Mouse (Mus musculus) lung, adult 2 months (tissue): ENCODE results near the gene Nsun3.

Experiments
- CTCF ChIP-seq: fragments of 200-500 bp; IDR thresholded peaks from 2 replicates; pipeline ENCODE4 v1.5.1; 2011; ENCODE audit warnings: mild to moderate bottlenecking, low read length, control low read depth; ENCODE audit not compliant: insufficient read depth
- POLR2A ChIP-seq: fragments of 200-500 bp; IDR thresholded peaks from 2 replicates; pipeline ENCODE4 v1.6.1; 2011; ENCODE audit warnings: low read depth, mild to moderate bottlenecking, control low read depth, low read length, borderline replicate concordance; ENCODE audit errors: extremely low read depth

DNA sequence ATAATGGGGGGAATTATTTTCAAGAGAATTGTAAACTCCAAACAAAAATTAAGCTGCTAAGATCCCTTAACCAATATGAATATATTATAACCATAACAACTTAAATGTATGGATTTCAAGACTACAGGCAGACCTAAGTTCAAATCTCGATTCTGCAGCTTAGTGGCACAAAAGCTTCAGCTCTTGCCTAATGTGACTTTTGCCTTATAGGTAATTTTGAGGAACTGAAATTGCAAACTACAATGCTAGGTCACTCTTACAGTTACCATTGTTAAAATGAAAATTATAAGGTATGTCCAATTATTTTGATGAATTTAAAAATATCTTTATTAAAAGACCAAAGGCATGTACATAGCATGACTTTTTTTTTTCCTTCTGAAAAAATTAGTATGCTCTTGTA is 10.0 kb upstream of the Nsun3 start:
- no peak for TF ChIP-seq CTCF
- TF ChIP-seq POLR2A, result no peak
